Mouse (Mus musculus) liver, embryonic 11.5 days (tissue): Measurements from ENCODE around the gene Thoc6. TPM values are rescaled to one million over a fixed set of nuclear protein-coding genes. Genes with fewer than 3 reads are reported as not detected.

ENCODE experiments used
- ATAC-seq: fragments of 200-750 bp; cut with Nextera tagmentation; replicated peaks from 2 replicates; pipeline ENCODE4 v1.8.0; 2017; ENCODE audit warnings: moderate number of reproducible peaks, mild to moderate bottlenecking, moderate TSS enrichment, moderate library complexity; ENCODE audit not compliant: low FRiP score
- DNase-seq: peaks from one replicate; pipeline ENCODE4 v3.0.0-alpha.2; 2017; ENCODE audit warnings: low spot score
- H3K27ac ChIP-seq: fragments of 300-500 bp; sonication (generic); 2 replicates; pipeline ENCODE4 v1.5.1; 2014; ENCODE audit warnings: mild to moderate bottlenecking, low read depth, low read length, control low read depth
- H3K27me3 ChIP-seq: fragments of 300-500 bp; sonication (generic); replicated peaks from 2 replicates; pipeline ENCODE4 v1.6.1; 2014; ENCODE audit warnings: low read length, mixed read lengths; ENCODE audit not compliant: control insufficient read depth, insufficient read depth
- H3K36me3 ChIP-seq: fragments of 300-500 bp; sonication (generic); 2 replicates; pipeline ENCODE4 v1.6.1; 2014; ENCODE audit warnings: mild to moderate bottlenecking, low read length, moderate library complexity, mixed read lengths; ENCODE audit not compliant: control insufficient read depth, insufficient read depth
- H3K4me1 ChIP-seq: fragments of 300-500 bp; sonication (generic); replicated peaks from 2 replicates; pipeline ENCODE4 v1.6.1; 2014; ENCODE audit warnings: low read length, mixed read lengths; ENCODE audit not compliant: control insufficient read depth, insufficient read depth
- H3K4me2 ChIP-seq: fragments of 300-500 bp; sonication (generic); 2 replicates; pipeline ENCODE4 v1.6.1; 2014; ENCODE audit warnings: mild to moderate bottlenecking, control low read depth, moderate library complexity
- H3K4me3 ChIP-seq: fragments of 300-500 bp; sonication (generic); 2 replicates; pipeline ENCODE4 v1.5.1; 2014; ENCODE audit warnings: low read depth, low read length, control low read depth
- H3K9ac ChIP-seq: fragments of 300-500 bp; sonication (generic); 2 replicates; pipeline ENCODE4 v1.6.1; 2014; ENCODE audit warnings: low read depth, low read length, control low read depth
- H3K9me3 ChIP-seq: fragments of 300-500 bp; sonication (generic); 2 replicates; pipeline ENCODE4 v1.6.1; 2016; ENCODE audit warnings: low read length, inconsistent platforms, mixed read lengths; ENCODE audit not compliant: control insufficient read depth
- WGBS: fragments of 180-500 bp; shearing (Covaris S2); extraction: QIAGEN DNeasy Blood & Tissue Kit; methylation state at CpG from one replicate; pipeline ENCODE4 v1.1.7; 2014; 5-methylcytosine and 5-hydroxymethylcytosine counted together
- polyA plus RNA-seq: library from polyadenylated mRNA; unstranded; fragments of >200 nt; fragmentation: Nextera tagmentation; extraction: Ambion mirVana; gene quantifications from 2 replicates; pipeline ENCODE4 v1.2.1, GENCODE M21; 2014

The Thoc6 gene
- polyA plus RNA-seq = 48.9 and 50.7 TPM in 2 replicates

DNA sequence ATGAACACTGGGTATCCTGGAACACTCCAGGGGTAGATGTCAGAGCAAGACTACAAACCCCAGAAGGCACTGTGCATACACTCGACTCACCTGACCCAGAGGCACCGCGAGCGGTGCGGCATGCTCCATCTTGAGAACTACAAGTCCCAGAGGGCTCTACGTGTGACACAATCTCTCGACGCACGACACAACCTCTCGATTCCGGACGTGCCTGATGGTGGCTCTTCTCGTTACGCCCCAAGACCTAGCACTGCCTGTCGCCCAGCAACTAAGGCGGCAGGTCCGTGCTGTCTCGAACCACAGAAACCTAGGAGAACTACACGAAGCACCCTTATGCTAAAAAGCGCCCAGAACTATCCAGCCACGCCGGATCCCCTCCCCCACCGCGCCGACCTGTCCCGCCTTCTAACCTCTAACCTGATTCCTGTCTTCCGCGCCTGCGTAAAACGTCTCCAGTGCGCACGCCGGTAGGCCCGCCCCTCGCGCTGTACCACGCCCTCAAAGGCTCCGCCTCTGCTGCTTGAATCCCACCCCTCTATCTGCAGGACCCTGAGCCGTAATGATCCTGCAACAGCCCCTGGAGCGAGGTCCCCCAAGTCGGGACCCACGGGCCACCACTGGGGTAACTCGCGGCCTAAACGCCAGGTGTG is at the start of gene Thoc6, which contains the start of gene Hcfc1r1:
Thoc6 (minus strand) TSS at position 459 of the 650 bp plus-strand sequence.
Hcfc1r1 (plus strand) TSS at position 173 of the 650 bp plus-strand sequence.
- peaks cover 27% of the 10 kb centered on the region for H3K4me1 ChIP-seq
- peak; percentile 94 for ATAC-seq
- peak within 1 kb of the TSS; percentile 56 for H3K27ac ChIP-seq
- under 1% methylated on average over 45 of the region's 45 CpGs for WGBS
- peak; percentile 93 for DNase-seq
- H3K4me3 ChIP-seq = peak within 1 kb of the TSS; percentile 71
- H3K9ac ChIP-seq = peak within 1 kb of the TSS; percentile 69
- peak within 1 kb of the TSS; percentile 85 for H3K4me2 ChIP-seq
- no peaks in the 10 kb centered on the region for H3K9me3 ChIP-seq
- H3K36me3 ChIP-seq = peaks cover 5% of the 10 kb centered on the region
- peaks cover 8% of the 10 kb centered on the region for H3K27me3 ChIP-seq

DNA sequence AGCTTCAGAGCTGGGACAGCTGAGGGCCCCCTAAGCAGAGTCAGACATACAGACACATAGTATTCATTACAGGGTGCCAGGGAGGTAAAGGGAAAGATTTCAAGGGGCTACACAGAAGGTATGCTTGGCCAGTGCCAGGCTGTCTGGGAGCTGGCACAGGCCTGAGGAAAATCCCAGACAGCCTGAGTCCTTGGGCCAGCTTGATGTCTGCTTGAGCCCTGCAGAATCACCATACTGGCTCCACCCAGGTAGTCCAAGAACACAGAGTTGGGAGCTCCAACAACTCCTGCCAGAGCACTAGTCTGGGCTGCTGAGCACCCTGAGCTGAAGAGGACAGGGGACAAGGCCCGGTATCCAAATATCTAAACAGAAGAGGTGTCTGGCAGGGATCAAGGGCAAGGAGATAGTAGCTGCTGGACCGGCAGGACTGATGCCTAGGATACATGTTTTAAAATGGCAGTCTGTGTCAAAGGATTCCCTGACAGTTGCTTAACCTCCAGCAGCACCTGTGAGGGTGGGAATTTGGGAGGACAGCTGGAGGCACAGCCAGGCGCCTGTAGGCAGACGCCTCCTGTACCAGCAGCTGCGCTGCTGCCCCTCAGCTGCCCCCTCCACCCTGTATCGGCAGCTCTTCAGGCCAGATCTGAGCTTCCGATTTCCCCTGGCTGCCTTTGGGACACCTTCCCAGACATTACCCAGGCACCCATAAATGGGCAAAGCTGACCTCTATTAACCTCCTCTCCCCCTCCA is 48.9 kb upstream of the Thoc6 start, which contains the start of gene 1520401A03Rik:
1520401A03Rik (minus strand) TSS at position 408 of the 750 bp plus-strand sequence.
- H3K9ac ChIP-seq = no peak within 1 kb of the TSS
- H3K4me1 ChIP-seq = peaks cover 11% of the 10 kb centered on the region; the same call in 1 of the 2 replicates
- H3K36me3 ChIP-seq = no peaks in the 10 kb centered on the region
- WGBS = 76% methylated on average over 7 of the region's 7 CpGs
- no peak within 1 kb of the TSS for H3K27ac ChIP-seq
- H3K4me3 ChIP-seq = no peak within 1 kb of the TSS
- no peaks in the 10 kb centered on the region for H3K27me3 ChIP-seq
- no peak for DNase-seq
- ATAC-seq = no peak
- H3K4me2 ChIP-seq = no peak within 1 kb of the TSS
- no peaks in the 10 kb centered on the region for H3K9me3 ChIP-seq

DNA sequence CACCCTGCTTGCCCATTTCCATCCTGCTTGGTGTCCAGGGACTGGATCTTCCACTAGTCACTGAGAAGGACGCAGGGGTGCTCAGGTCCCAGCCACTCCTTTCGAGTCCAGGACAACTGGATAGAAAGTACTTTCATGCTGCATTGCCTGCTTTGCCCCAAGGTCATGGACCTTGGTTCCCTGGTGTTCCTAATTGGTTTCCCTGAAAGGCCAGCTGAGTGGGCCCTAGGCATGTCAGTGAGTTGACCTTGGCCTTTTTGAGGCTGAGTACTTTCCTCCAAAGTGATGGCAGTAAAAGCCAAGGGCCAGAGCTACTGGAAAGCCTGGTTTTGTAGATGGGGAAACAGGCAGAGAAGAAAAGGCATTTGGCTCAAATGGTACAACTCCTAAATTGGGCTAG is 48.2 kb upstream of the Thoc6 start:
- no peak overlapping the region for H3K4me3 ChIP-seq
- no peak overlapping the region for H3K9ac ChIP-seq
- no peaks in the 10 kb centered on the region for H3K27me3 ChIP-seq
- DNase-seq (no peak), ATAC-seq (no peak)
- no peak overlapping the region for H3K27ac ChIP-seq
- no peak overlapping the region for H3K4me2 ChIP-seq
- no peaks in the 10 kb centered on the region for H3K36me3 ChIP-seq
- H3K4me1 ChIP-seq = peaks cover 5% of the 10 kb centered on the region; the same call in 1 of the 2 replicates
- 85% methylated on average over 2 of the region's 2 CpGs for WGBS
- H3K9me3 ChIP-seq = no peaks in the 10 kb centered on the region

DNA sequence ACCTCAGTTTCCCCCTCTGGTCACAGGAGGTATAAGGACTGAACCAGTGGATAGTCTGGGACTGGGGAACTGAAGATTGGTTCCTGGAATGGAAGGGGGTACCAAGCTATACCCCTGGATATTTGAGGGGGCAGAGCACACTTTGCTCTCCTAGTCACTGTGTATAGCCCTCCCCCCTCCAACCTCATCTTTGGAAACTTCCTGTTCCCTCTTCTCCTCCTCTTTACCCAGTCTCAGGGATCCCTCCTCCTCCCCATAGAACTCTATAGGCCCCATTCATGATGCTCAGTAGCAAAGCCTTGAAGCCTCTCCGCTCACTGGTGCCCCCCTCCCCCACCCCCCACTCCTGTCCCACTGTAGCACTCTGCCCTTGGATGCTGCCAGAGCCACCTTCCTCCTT is 45.8 kb upstream of the Thoc6 start:
- no peaks in the 10 kb centered on the region for H3K4me1 ChIP-seq
- H3K9me3 ChIP-seq = no peaks in the 10 kb centered on the region
- H3K9ac ChIP-seq = no peak overlapping the region
- ATAC-seq (0 out of 2 replicates have a peak, but pooled peaks have one; percentile 11), DNase-seq (no peak)
- H3K27me3 ChIP-seq = no peaks in the 10 kb centered on the region
- no peak overlapping the region for H3K4me2 ChIP-seq
- no peak overlapping the region for H3K4me3 ChIP-seq
- 25% methylated on average over 1 of the region's 1 CpGs for WGBS
- H3K36me3 ChIP-seq = no peaks in the 10 kb centered on the region
- H3K27ac ChIP-seq = no peak overlapping the region

DNA sequence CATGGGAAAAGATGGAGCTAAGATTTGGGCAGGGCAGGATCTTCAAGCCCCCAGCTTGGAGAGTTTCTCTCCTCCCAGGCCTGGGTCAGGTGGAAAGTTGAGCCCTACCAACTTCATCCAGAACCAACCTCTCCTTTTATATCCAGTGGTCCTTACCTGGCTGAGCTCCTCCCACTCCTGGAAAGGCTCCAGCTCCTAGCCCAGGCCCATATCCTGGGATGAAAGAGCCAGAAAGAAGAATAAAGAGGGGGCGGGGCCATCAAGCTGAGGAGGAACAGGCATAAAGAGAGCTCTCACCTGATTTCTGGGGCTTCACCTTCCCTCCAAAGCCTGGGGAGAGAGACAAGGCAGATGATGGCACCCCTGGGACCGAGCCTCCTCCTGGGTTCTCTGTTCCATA is 43.3 kb upstream of the Thoc6 start:
- Histone ChIP-seq H3K36me3 (no peaks in the 10 kb centered on the region), H3K4me2 (no peak overlapping the region), H3K27me3 (no peaks in the 10 kb centered on the region), H3K9ac (no peak overlapping the region), H3K4me3 (no peak overlapping the region), H3K9me3 (no peaks in the 10 kb centered on the region), H3K27ac (no peak overlapping the region), H3K4me1 (no peaks in the 10 kb centered on the region)
- DNase-seq (no peak), ATAC-seq (no peak)
- 51% methylated on average over 2 of the region's 2 CpGs for WGBS

DNA sequence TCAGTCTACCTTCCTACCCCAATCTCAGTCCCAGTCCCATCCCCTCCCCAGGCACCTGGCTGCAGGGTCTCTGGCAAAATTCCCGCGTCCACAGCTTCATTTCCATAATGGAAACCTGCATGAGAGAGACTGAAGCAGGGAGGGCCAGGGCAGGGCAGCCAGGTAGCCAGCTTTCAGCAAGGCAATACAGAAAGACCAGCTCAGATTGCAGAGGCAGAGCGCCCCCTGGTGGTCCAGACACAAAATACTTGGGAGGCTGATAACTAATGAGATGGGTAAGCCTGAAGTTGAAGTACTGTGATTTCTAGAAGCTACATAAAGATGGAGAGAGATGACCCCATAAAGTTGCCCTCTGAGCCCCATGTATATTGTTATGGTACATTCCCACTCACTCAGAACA is 32.5 kb upstream of the Thoc6 start:
- Histone ChIP-seq H3K36me3 (no peaks in the 10 kb centered on the region), H3K4me1 (no peaks in the 10 kb centered on the region), H3K27me3 (peaks cover 4% of the 10 kb centered on the region), H3K4me2 (no peak overlapping the region), H3K27ac (no peak overlapping the region), H3K9me3 (no peaks in the 10 kb centered on the region), H3K4me3 (no peak overlapping the region), H3K9ac (no peak overlapping the region)
- ATAC-seq (peak; percentile 60; the same call in 1 of the 2 replicates), DNase-seq (peak; percentile 71)
- 0% methylated on average over 3 of the region's 3 CpGs for WGBS

DNA sequence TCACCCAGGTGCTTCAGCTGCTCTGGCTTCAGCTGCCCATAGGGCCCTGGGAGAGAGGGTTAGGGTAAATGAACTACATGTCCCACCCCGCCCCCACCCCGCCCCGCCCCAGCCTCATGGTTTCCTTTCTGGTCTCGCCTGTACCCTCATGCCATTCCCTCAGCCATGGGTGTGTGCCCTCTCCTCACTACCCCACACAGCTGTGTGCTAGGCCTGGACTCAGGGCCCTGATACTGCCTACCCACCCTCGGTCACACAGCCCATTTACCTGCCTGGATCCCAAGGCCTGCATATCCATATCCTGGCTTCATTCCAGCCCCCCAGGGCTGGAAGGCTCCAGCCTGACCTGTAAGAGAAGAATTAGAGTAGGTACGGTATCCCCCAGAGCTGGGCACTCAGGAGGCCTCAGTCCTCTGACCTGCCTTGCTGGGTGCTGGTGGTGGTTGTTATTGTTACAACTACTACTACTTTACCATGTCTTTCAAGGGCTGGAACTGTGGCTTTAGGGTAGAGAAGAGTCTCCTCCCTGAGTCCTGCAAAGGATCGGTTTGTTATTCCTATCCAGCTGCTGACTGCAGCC is 31.9 kb upstream of the Thoc6 start:
- ATAC-seq (no peak), DNase-seq (no peak)
- no peak overlapping the region for H3K27ac ChIP-seq
- 70% methylated on average over 7 of the region's 7 CpGs for WGBS
- H3K27me3 ChIP-seq = peaks cover 10% of the 10 kb centered on the region
- H3K9ac ChIP-seq = no peak overlapping the region
- H3K4me2 ChIP-seq = no peak overlapping the region
- no peaks in the 10 kb centered on the region for H3K4me1 ChIP-seq
- no peaks in the 10 kb centered on the region for H3K36me3 ChIP-seq
- no peak overlapping the region for H3K4me3 ChIP-seq
- H3K9me3 ChIP-seq = no peaks in the 10 kb centered on the region

DNA sequence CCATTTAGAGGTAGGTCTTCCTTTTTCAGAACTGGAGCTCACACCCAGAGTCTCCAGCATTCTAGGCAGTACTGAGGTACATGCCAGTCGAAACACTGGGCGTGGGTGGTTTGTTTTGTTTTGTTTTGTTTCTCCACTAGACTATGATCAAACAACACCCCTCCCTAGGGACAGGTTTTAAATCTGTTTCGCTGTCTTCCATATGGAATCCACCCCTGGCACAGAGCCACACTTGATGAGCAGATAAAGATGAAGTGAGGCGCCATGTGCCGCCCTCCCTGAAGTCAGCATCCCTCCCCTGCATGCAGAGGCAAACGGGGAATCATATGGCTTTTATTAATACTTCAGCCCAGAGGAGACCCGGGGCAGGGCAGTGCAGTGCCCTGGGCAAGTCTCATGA is 31.1 kb upstream of the Thoc6 start:
- DNase-seq (no peak), ATAC-seq (no peak)
- Histone ChIP-seq H3K9ac (no peak overlapping the region), H3K36me3 (no peaks in the 10 kb centered on the region), H3K27me3 (peaks cover 17% of the 10 kb centered on the region), H3K9me3 (no peaks in the 10 kb centered on the region), H3K4me2 (no peak overlapping the region), H3K4me1 (no peaks in the 10 kb centered on the region), H3K27ac (no peak overlapping the region), H3K4me3 (no peak overlapping the region)
- WGBS = 62% methylated on average over 7 of the region's 7 CpGs
